Mouse (Mus musculus) olfactory bulb, adult 2 months (tissue): ENCODE results near the gene Zfp408. TPM values are rescaled to one million over a fixed set of nuclear protein-coding genes. Genes with fewer than 3 reads are reported as not detected.

Source experiments
- H3K27ac ChIP-seq: fragments of 200-500 bp; 2 replicates; pipeline ENCODE4 v1.5.1; 2012; ENCODE audit warnings: low read depth, low read length; ENCODE audit not compliant: insufficient read depth
- H3K4me1 ChIP-seq: fragments of 200-500 bp; 2 replicates; pipeline ENCODE4 v1.6.1; 2012; ENCODE audit warnings: low read length; ENCODE audit not compliant: control insufficient read depth, insufficient read depth
- H3K4me3 ChIP-seq: fragments of 200-500 bp; 2 replicates; pipeline ENCODE4 v1.5.1; 2012; ENCODE audit warnings: mild to moderate bottlenecking, low read depth, low read length, moderate library complexity; ENCODE audit not compliant: insufficient read depth
- CTCF ChIP-seq: fragments of 200-500 bp; IDR thresholded peaks from 2 replicates; pipeline ENCODE4 v1.5.1; 2012; ENCODE audit warnings: low read depth, mild to moderate bottlenecking, low read length, moderate library complexity; ENCODE audit not compliant: insufficient read depth
- POLR2A ChIP-seq: fragments of 200-500 bp; IDR thresholded peaks from 2 replicates; pipeline ENCODE4 v1.6.1; 2012; ENCODE audit warnings: mild to moderate bottlenecking, low read depth, low read length, moderate library complexity; ENCODE audit not compliant: insufficient read depth
- WGBS: fragments of 180-500 bp; shearing (Covaris S2); methylation state at CpG from one replicate; pipeline ENCODE4 v1.1.7; 2018; 5-methylcytosine and 5-hydroxymethylcytosine counted together
- polyA plus RNA-seq: library from polyadenylated mRNA; stranded (reverse); fragments of >200 nt; gene quantifications from 2 replicates; pipeline ENCODE4 v1.2.4, GENCODE M21; 2012; ENCODE audit warnings: low replicate concordance; ENCODE audit not compliant: missing spikeins, insufficient read depth, insufficient read length

Gene Zfp408
- polyA plus RNA-seq, 1 experiment, result not detected

- Histone ChIP-seq H3K4me3 (no peak overlapping the region), H3K4me1 (peaks cover 23% of the 10 kb centered on the region), H3K27ac (no peak overlapping the region)
- no peak for TF ChIP-seq POLR2A
- no peak for TF ChIP-seq CTCF
- 77% methylated on average over 8 of the region's 8 CpGs for WGBS
Measured at GRCm38 (mm10) chr2:91656774-91657173, 7.2 kb upstream of the Zfp408 start.

GRCm38 (mm10) chr2:91655827-91656226 is 6.2 kb upstream of the Zfp408 start:
- no peak overlapping the region for H3K27ac ChIP-seq
- 64% methylated on average over 6 of the region's 6 CpGs for WGBS
- TF ChIP-seq POLR2A (no peak), CTCF (no peak)
- peaks cover 28% of the 10 kb centered on the region for H3K4me1 ChIP-seq
- no peak overlapping the region for H3K4me3 ChIP-seq

GRCm38 (mm10) chr2:91655388-91655787 is 5.8 kb upstream of the Zfp408 start:
- Histone ChIP-seq H3K4me3 (no peak overlapping the region), H3K27ac (no peak overlapping the region), H3K4me1 (peaks cover 28% of the 10 kb centered on the region)
- WGBS, result 92% methylated on average over 5 of the region's 5 CpGs
- TF ChIP-seq CTCF (no peak), POLR2A (no peak)

GRCm38 (mm10) chr2:91652863-91653262 is 3.3 kb upstream of the Zfp408 start:
- 19% methylated on average over 6 of the region's 6 CpGs for WGBS
- H3K4me1 ChIP-seq, result peaks cover 32% of the 10 kb centered on the region
- TF ChIP-seq POLR2A (no peak), CTCF (no peak)

GRCm38 (mm10) chr2:91651458-91652258 is 2.1 kb upstream of the Zfp408 start:
- WGBS, result 72% methylated on average over 14 of the region's 14 CpGs
- no peak overlapping the region for H3K27ac ChIP-seq
- TF ChIP-seq CTCF (no peak), POLR2A (no peak)
- peaks cover 32% of the 10 kb centered on the region for H3K4me1 ChIP-seq
- no peak overlapping the region for H3K4me3 ChIP-seq

More at GRCm38 (mm10) chr2:91652863-91653262, 3.3 kb upstream of the Zfp408 start:
- H3K4me3 ChIP-seq, result peak overlapping the region; percentile 16; the same call in 1 of the 2 replicates
- peak overlapping the region; percentile 80 for H3K27ac ChIP-seq

- H3K4me1 ChIP-seq, result peaks cover 28% of the 10 kb centered on the region
- H3K4me3 ChIP-seq, result peak overlapping the region; percentile 65
- no peak for TF ChIP-seq POLR2A
- H3K27ac ChIP-seq, result peak overlapping the region; percentile 18; the same call in 1 of the 2 replicates
- 10% methylated on average over 16 of the region's 16 CpGs for WGBS
Measured at GRCm38 (mm10) chr2:91650360-91650995, 887 bp upstream of the Zfp408 start.

- TF ChIP-seq POLR2A, result no peak
- TF ChIP-seq CTCF, result no peak
- peak overlapping the region; percentile 65 for H3K4me3 ChIP-seq
- H3K27ac ChIP-seq, result 0 out of 2 replicates have a peak overlapping the region, but pooled peaks have one; percentile 82
- H3K4me1 ChIP-seq, result peaks cover 31% of the 10 kb centered on the region
- WGBS, result 2% methylated on average over 15 of the region's 15 CpGs
Measured at GRCm38 (mm10) chr2:91649152-91649551, 439 bp downstream of the Zfp408 start.

- peaks cover 15% of the 10 kb centered on the region for H3K4me1 ChIP-seq
- 23% methylated on average over 1 of the region's 1 CpGs for WGBS
- TF ChIP-seq POLR2A (no peak), CTCF (no peak)
- no peak overlapping the region for H3K27ac ChIP-seq
- no peak overlapping the region for H3K4me3 ChIP-seq
Measured at GRCm38 (mm10) chr2:91646733-91647132, 2.9 kb downstream of the Zfp408 start.

GRCm38 (mm10) chr2:91645811-91646210 is 3.8 kb downstream of the Zfp408 start:
- peaks cover 10% of the 10 kb centered on the region for H3K4me1 ChIP-seq
- H3K27ac ChIP-seq, result no peak overlapping the region
- WGBS, result 93% methylated on average over 11 of the region's 11 CpGs
- H3K4me3 ChIP-seq, result no peak overlapping the region
- no peak for TF ChIP-seq CTCF
- no peak for TF ChIP-seq POLR2A
